Mouse (Mus musculus) forebrain, postnatal 0 days (tissue): ENCODE data around the gene Nyap1. TPM values are rescaled to one million over a fixed set of nuclear protein-coding genes. Genes with fewer than 3 reads are reported as not detected.

Source experiments
- ATAC-seq: fragments of 200-750 bp; cut with Nextera tagmentation; 2 replicates; pipeline ENCODE4 v1.8.0; 2017; ENCODE audit warnings: mild to moderate bottlenecking, moderate library complexity
- DNase-seq: peaks from one replicate; pipeline ENCODE4 v3.0.0-alpha.2; 2015
- H3K27ac ChIP-seq: fragments of 300-500 bp; sonication (generic); 2 replicates; pipeline ENCODE4 v1.5.1; 2014; ENCODE audit warnings: low read depth, mild to moderate bottlenecking, antibody characterized with exemption, low read length, moderate library complexity, mixed read lengths
- H3K27me3 ChIP-seq: fragments of 300-500 bp; sonication (generic); 2 replicates; pipeline ENCODE4 v1.6.1; 2014; ENCODE audit warnings: mild to moderate bottlenecking, low read length, mixed read lengths; ENCODE audit not compliant: insufficient read depth
- H3K36me3 ChIP-seq: fragments of 300-500 bp; sonication (generic); 2 replicates; pipeline ENCODE4 v1.6.1; 2014; ENCODE audit warnings: mild to moderate bottlenecking, moderate library complexity; ENCODE audit not compliant: insufficient read depth
- H3K4me1 ChIP-seq: fragments of 300-500 bp; sonication (generic); 2 replicates; pipeline ENCODE4 v1.6.1; 2014; ENCODE audit warnings: antibody characterized with exemption; ENCODE audit not compliant: insufficient read depth
- H3K4me2 ChIP-seq: fragments of 300-500 bp; sonication (generic); 2 replicates; pipeline ENCODE4 v1.6.1; 2014; ENCODE audit warnings: low read depth, mild to moderate bottlenecking, moderate library complexity
- H3K4me3 ChIP-seq: fragments of 300-500 bp; sonication (generic); 2 replicates; pipeline ENCODE4 v1.5.1; 2014; ENCODE audit warnings: low read depth, low read length, mixed read lengths
- H3K9ac ChIP-seq: fragments of 300-500 bp; sonication (generic); 2 replicates; pipeline ENCODE4 v1.6.1; 2014; ENCODE audit warnings: mild to moderate bottlenecking
- H3K9me3 ChIP-seq: fragments of 300-500 bp; sonication (generic); 2 replicates; pipeline ENCODE4 v1.6.1; 2016; ENCODE audit warnings: low read length
- CTCF ChIP-seq: sonication (generic); IDR thresholded peaks from 2 replicates; pipeline ENCODE4 v1.5.1; 2016; ENCODE audit warnings: antibody characterized with exemption, control low read depth, low read depth
- WGBS: fragments of 180-500 bp; shearing (Covaris S2); extraction: QIAGEN DNeasy Blood & Tissue Kit; methylation state at CpG from one replicate; pipeline ENCODE4 v1.1.7; 2014; 5-methylcytosine and 5-hydroxymethylcytosine counted together
- polyA plus RNA-seq: library from polyadenylated mRNA; unstranded; fragments of >200 nt; fragmentation: Nextera tagmentation; extraction: Ambion mirVana; gene quantifications from 2 replicates; pipeline ENCODE4 v1.2.1, GENCODE M21; 2015
- total RNA-seq: library from RNA; depleted of rRNA; stranded (reverse); fragments of >200 nt; gene quantifications from 2 replicates; pipeline ENCODE4 v1.2.3, GENCODE M21; 2014

Gene Nyap1
- total and polyA plus RNA-seq, 2 experiments from 2014 or later, result 48.9 to 252 TPM

- Histone ChIP-seq H3K9me3 (no peaks in the 10 kb centered on the region), H3K9ac (no peak overlapping the region), H3K27me3 (no peaks in the 10 kb centered on the region), H3K36me3 (no peaks in the 10 kb centered on the region), H3K4me3 (no peak overlapping the region), H3K27ac (no peak overlapping the region), H3K4me1 (no peaks in the 10 kb centered on the region), H3K4me2 (no peak overlapping the region)
- TF ChIP-seq CTCF, result no peak
- ATAC-seq, result no peak
- 91% methylated on average over 4 of the region's 4 CpGs for WGBS
- DNase-seq, result no peak
Observed at GRCm38 (mm10) chr5:137695930-137696329, 45.5 kb downstream of the Nyap1 start.

- no peak for DNase-seq
Observed at GRCm38 (mm10) chr5:137694796-137695195, 46.6 kb downstream of the Nyap1 start.

GRCm38 (mm10) chr5:137691881-137692280 is 49.5 kb downstream of the Nyap1 start:
- Histone ChIP-seq H3K27me3 (no peaks in the 10 kb centered on the region), H3K36me3 (no peaks in the 10 kb centered on the region), H3K9me3 (no peaks in the 10 kb centered on the region), H3K9ac (no peak overlapping the region), H3K4me3 (no peak overlapping the region), H3K4me2 (no peak overlapping the region), H3K27ac (no peak overlapping the region), H3K4me1 (no peaks in the 10 kb centered on the region)
- ATAC-seq (no peak), DNase-seq (no peak)
- no peak for TF ChIP-seq CTCF
- WGBS, result 73% methylated on average over 1 of the region's 1 CpGs

More at GRCm38 (mm10) chr5:137694796-137695195, 46.6 kb downstream of the Nyap1 start:
- H3K9me3 ChIP-seq, result no peaks in the 10 kb centered on the region
- H3K27ac ChIP-seq, result no peak overlapping the region
- H3K4me3 ChIP-seq, result no peak overlapping the region
- ATAC-seq, result no peak
- H3K4me1 ChIP-seq, result no peaks in the 10 kb centered on the region
- WGBS, result 24% methylated on average over 3 of the region's 3 CpGs
- H3K9ac ChIP-seq, result no peak overlapping the region
- TF ChIP-seq CTCF, result no peak
- H3K27me3 ChIP-seq, result no peaks in the 10 kb centered on the region
- no peaks in the 10 kb centered on the region for H3K36me3 ChIP-seq
- H3K4me2 ChIP-seq, result no peak overlapping the region

- Histone ChIP-seq H3K4me1 (no peaks in the 10 kb centered on the region), H3K27ac (no peak overlapping the region), H3K4me2 (no peak overlapping the region), H3K36me3 (no peaks in the 10 kb centered on the region), H3K9ac (no peak overlapping the region), H3K9me3 (no peaks in the 10 kb centered on the region), H3K27me3 (no peaks in the 10 kb centered on the region), H3K4me3 (no peak overlapping the region)
- TF ChIP-seq CTCF, result no peak
- WGBS, result 69% methylated on average over 9 of the region's 9 CpGs
- DNase-seq (no peak), ATAC-seq (no peak)
Observed at GRCm38 (mm10) chr5:137690531-137690930, 50.9 kb downstream of the Nyap1 start.

- Histone ChIP-seq H3K4me1 (no peaks in the 10 kb centered on the region), H3K9ac (no peak overlapping the region), H3K4me2 (no peak overlapping the region), H3K4me3 (no peak overlapping the region), H3K27me3 (no peaks in the 10 kb centered on the region), H3K27ac (no peak overlapping the region), H3K9me3 (no peaks in the 10 kb centered on the region), H3K36me3 (no peaks in the 10 kb centered on the region)
- ATAC-seq (no peak), DNase-seq (no peak)
- WGBS, result 93% methylated on average over 3 of the region's 3 CpGs
- TF ChIP-seq CTCF, result no peak
Observed at GRCm38 (mm10) chr5:137689974-137690373, 51.4 kb downstream of the Nyap1 start.

- H3K9me3 ChIP-seq, result no peaks in the 10 kb centered on the region
- H3K36me3 ChIP-seq, result no peaks in the 10 kb centered on the region
- H3K27me3 ChIP-seq, result no peaks in the 10 kb centered on the region
- DNase-seq (no peak), ATAC-seq (no peak)
- H3K4me2 ChIP-seq, result no peak overlapping the region
- H3K27ac ChIP-seq, result no peak overlapping the region
- no peak overlapping the region for H3K4me3 ChIP-seq
- H3K9ac ChIP-seq, result no peak overlapping the region
- no peak for TF ChIP-seq CTCF
- H3K4me1 ChIP-seq, result peaks cover 11% of the 10 kb centered on the region
- 91% methylated on average over 6 of the region's 6 CpGs for WGBS
Observed at GRCm38 (mm10) chr5:137686127-137686790, 55.1 kb downstream of the Nyap1 start.

GRCm38 (mm10) chr5:137685653-137686052 is 55.8 kb downstream of the Nyap1 start:
- Histone ChIP-seq H3K9ac (no peak overlapping the region), H3K27ac (no peak overlapping the region), H3K27me3 (no peaks in the 10 kb centered on the region), H3K9me3 (no peaks in the 10 kb centered on the region), H3K4me3 (no peak overlapping the region), H3K4me1 (peaks cover 11% of the 10 kb centered on the region), H3K36me3 (no peaks in the 10 kb centered on the region), H3K4me2 (no peak overlapping the region)
- DNase-seq (no peak), ATAC-seq (no peak)
- TF ChIP-seq CTCF, result no peak
- 98% methylated on average over 3 of the region's 3 CpGs for WGBS
